Mouse (Mus musculus): ENCODE measurements at regions not wholly inside any gene's neighbourhood (a gene's known extent, or its start where the extent isn't known, plus 50 kb on each side); places are given as distances from the start of the nearest gene placed in this dataset.

DNA sequence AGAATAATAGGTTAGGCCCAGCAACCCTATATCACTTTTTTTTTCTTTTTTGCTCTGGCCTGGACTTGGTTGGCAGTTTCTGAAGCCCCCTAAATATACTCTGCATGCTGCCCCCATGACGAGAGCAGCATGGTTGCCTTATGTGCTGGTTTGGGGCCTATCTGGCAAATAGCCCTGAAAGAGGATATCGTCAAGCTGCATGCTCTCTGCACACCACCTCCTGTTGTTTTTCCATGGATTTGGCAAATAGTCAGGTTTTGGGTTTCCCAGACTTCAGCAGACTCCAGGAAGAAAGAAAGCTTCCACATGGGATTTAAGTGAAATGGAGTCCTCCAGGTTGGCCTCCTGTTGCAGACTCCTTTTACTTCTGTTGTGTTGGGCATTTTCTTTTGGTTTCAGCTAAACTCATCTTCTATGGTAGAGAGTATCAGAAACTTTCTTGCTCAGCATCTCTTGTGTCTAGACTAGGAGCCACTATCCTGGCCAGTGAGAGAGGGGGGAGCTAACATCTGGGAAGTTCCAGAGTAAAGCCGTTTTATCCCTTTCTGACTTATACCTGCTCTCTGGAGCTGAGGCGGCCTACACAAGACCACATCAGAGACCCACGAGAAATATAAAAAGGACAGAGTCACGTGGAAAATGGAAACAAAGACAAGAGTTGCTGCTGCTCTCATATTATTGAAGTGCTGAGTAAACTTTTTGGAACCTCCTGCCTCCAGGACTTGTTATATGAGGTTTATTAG lies 140.4 kb upstream of the Egfl6 start:
- no peak for DNase-seq (ENCODE audit: low spot score)

- DNase-seq (ENCODE audit: low spot score): no peak
These were observed 132.6 kb upstream of the Egfl6 start for GRCm38 (mm10) chrX:166718075-166718474.

DNA sequence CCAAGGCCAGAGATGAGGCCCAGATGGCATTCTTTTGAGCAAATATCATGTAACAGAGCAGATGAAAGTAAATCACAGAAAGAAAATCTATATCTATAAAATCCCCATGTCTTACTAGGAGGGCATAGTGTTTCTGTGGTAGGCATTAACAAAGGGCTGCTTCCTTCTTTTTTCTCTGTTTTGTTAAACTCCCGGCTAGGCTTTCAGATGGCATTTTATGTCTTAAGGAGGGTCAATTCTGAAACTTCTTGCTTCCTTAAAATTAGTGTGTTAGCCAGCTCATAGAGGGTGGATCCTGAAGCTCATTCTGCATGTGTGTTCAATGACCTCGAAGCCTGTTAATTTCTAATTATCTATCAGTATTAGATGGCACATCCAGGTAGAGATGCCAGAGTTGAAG lies 123.8 kb upstream of the Egfl6 start:
- DNase-seq (ENCODE audit: low spot score): no peak

DNA sequence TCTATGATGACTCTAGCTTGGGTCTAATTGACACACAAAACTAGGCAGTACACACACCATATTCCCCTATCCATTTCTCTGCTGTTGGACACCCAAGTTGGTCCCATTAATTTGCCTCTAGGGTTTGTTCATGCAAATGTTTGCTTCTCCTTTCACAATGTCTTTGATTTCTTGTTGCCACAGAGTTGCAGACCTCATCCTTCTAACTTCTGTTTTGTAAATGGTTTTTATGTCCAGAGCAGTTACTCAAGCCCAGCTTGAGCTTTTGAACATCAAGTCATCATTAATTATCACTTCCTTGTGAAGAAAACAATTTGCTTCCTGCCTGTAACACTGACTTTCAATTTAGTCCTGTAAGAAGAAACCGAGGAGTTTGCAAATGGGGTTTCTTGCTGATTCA lies 122.6 kb upstream of the Egfl6 start:
- no peak for DNase-seq (ENCODE audit: low spot score)

DNA sequence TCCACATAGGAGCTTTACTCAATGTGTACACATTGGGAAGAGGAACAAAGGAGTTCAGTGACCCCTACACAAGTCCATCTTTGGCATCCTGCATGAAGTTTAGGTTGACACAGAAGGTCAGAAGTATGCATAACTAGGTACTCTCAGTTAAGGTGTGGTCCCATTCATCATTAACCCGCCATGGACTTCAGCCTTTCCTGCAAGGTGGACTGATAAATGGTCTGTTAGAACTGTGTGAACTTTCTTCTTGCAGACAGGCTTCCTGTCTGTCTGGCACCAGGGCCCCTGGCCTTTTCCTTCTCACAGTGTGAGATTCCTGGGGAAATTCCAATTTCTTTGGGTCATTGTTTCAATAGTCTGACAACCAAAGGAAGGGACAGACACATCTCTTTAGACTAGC lies 121.5 kb upstream of the Egfl6 start:
- DNase-seq (ENCODE audit: low spot score): no peak

- no peak for DNase-seq (ENCODE audit: low spot score)
These were observed 118.8 kb upstream of the Egfl6 start for GRCm38 (mm10) chrX:166704311-166704710.

DNA sequence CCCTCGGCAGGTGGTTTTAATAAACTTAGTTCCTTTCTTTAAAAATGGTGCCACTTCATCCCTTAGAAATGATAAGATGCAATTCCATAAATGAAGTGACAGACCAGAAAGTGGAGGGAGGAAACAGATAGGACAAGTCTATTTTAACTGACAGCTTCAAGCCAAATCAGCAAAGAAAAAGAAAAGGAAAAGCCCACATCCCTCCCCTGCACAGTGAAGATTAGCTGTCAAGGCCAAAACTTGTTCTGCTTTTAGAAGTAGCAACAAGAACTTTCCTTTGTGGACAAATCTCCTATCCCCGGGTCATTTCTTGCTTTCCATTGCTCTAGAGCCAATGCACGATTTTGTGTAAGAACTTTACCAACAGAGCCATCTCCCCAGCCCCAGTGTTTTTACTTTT lies 108.7 kb upstream of the Egfl6 start:
- no peak for DNase-seq (ENCODE audit: low spot score)

DNA sequence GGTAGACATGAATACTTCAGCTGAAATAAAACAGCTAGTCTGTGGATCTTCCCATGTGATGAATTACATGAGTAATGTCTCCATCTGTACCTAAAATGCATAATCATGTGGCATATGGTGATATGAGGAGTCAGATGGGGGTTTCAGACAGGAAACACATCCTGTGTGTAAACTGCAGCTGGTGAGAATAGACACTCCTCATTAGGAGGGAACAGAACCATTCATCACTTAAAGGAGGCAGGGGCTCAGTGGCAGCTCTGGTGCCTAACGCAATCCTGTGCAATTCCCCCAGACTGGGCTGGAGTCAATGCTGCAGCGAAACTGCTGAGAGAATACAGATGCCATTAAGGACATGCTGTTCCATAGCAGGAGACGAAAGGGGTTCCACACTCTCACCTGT lies 103.3 kb upstream of the Egfl6 start:
- DNase-seq (ENCODE audit: low spot score): no peak

GRCm38 (mm10) chrX:166673404-166673803 lies 87.9 kb upstream of the Egfl6 start:
- DNase-seq (ENCODE audit: low spot score): no peak

GRCm38 (mm10) chrX:166672617-166673016 lies 87.1 kb upstream of the Egfl6 start:
- DNase-seq (ENCODE audit: low spot score): no peak

DNA sequence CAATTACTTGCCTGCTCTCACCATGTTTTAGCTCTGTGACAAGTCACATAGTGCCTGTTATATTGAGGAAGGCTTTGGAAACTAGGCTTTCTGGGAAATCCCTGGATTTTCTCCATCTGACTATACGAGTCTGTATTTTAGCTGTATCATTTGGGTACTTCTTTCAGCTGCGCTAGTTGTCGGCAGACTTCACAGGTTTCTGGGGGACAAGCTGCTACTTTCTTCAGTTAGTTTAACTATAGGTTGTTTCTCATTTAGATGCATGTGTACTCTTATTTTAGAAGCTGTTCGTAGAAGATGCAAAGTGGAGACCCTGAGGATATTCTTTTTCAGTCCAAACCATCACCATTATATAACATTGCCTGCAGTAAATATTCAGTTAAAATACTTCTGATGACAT lies 86.3 kb upstream of the Egfl6 start:
- DNase-seq (ENCODE audit: low spot score): no peak

- DNase-seq (ENCODE audit: low spot score): no peak
These were observed 80.8 kb upstream of the Egfl6 start for GRCm38 (mm10) chrX:166666304-166666703.

DNA sequence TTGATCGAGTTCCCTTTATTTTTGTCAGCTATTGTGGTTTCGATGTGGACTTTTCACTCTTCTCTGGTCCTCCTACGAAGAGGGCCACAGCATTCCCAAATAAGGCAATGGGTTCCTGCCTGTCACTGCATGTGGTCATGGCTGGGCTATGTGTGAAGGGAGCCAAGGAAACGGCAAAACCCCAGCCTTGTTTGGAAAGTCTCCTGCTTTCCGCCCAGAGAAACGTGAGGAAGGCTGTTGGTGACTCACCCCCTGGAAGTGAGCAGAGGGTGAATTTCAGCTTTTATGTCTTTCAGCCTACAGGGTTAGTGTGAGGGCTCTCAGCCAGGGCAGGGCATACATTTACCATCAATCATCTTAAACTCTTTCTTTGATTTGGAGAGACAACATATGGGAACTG lies 76.3 kb upstream of the Egfl6 start:
- DNase-seq (ENCODE audit: low spot score): peak; percentile 38

GRCm38 (mm10) chrX:166661043-166661718 lies 75.7 kb upstream of the Egfl6 start:
- DNase-seq (ENCODE audit: low spot score): peak; percentile 17

DNA sequence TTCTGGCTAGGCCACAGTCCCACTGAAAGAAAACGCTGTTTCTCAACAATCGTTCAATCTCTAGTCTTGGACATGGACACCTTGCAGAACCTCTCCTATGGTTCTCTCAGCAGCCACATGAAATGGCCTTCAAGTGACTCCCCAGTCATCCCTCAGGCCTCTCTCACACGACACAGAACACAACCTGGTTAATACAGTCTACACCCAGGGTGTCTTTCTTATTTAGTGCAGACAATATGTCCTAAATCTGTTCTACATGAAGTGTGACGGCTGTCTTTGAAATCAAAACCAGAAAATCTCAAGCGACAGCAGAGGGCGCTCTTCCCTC lies 75.2 kb upstream of the Egfl6 start:
- no peak for DNase-seq (ENCODE audit: low spot score)

GRCm38 (mm10) chrX:166652400-166652799 lies 66.9 kb upstream of the Egfl6 start:
- no peak for DNase-seq (ENCODE audit: low spot score)

- no peak for DNase-seq (ENCODE audit: low spot score)
These were observed 60.2 kb upstream of the Egfl6 start for GRCm38 (mm10) chrX:166645713-166646112.

DNA sequence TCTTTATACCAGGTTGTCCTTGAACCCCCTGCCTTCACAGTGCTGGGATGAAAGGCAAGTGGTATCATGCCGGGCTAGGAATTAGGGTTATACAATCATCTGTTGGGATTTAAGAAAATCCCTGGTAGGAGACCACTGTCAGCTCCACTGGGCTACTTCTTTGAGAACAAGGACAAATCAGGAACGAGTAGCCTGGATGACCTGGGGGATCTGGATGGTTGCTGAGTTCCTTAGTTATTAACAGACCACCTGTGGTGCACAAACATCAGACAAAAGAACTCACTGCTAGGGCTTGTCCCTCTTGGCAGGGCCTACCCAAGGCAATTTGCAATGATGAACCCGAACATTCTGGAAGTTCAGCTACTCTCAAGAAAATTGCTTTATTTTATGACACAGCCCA lies 55.7 kb upstream of the Egfl6 start:
- DNase-seq (ENCODE audit: low spot score): no peak

- DNase-seq (ENCODE audit: low spot score): no peak
These were observed 54.7 kb upstream of the Egfl6 start for GRCm38 (mm10) chrX:166640258-166640657.
